Mouse (Mus musculus): ENCODE measurements at regions not wholly inside any gene's neighbourhood (a gene's known extent, or its start where the extent isn't known, plus 50 kb on each side); places are given as distances from the start of the nearest gene placed in this dataset.

DNA sequence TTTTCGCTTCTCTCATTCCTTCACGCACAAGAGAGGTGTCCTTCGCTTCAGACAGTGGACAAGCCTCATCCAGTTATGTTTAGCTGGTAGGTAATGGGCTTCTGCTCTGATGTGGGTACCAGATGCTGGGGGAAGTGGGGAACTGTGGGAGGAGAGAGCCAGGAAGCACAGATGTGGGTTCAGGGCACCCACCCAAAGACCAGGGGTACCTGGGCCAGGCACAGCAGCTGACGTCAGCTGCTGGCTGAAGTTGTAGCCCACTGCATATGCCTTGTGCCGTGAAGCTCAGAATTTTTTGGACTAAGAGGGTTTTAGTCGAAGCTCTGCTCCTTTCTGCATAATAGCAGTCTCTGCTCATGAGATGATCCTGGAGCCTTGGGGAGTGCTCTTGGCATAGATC is 56.5 kb upstream of the Adamts2 start:
- TF ChIP-seq CTCF (IDR thresholded peaks at IDR 0.05; ENCODE audit: insufficient read depth, low read length) = no peak
- TF ChIP-seq POLR2A (IDR thresholded peaks at IDR 0.05; ENCODE audit: borderline replicate concordance, extremely low read depth, low read depth, low read length) = no peak
